Mouse (Mus musculus): ENCODE results near the gene Batf3.
A peak's percentile ranks its signal among the peaks of the same experiment; 100 is the strongest.

GRCm38 (mm10) chr1:191153052-191153451 lies 55.4 kb downstream of the Batf3 start:
- TF ChIP-seq CTCF (IDR thresholded peaks at IDR 0.05; ENCODE audit: low read depth): peak; percentile 86
- no peak for TF ChIP-seq EP300 (IDR thresholded peaks at IDR 0.05; ENCODE audit: low read depth)

Measured in liver, embryonic 14.5 days (tissue).